Mouse (Mus musculus): ENCODE measurements around the gene Hmcn1. TPM values are rescaled to one million over a fixed set of nuclear protein-coding genes. Genes with fewer than 3 reads are reported as not detected.
A peak's percentile ranks its signal among the peaks of the same experiment; 100 is the strongest.

The Hmcn1 gene
- total RNA-seq, 2 experiments from 2014 or later = 3.5 to 5.4 TPM

DNA sequence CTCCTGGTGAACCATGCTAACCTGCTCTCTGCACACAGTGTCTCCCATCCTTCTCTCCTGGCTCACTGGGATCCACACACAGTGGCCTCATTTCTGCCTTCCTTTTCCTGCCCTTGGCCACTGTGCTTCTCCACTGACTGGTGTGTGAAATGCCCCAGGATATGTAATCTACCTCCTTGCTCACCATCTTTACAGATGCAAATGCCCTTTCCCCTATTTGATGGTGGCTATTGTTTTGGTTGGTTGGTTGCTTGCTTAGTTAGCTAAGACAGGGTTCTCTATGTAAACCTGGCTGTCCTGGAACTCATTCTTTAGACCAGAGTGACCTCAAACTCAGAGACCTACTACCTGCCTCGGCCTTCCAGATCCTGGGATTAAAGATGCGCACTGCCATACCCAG, 187.8 kb downstream of the Hmcn1 start:
- intact Hi-C loops (cut with DNase I) = no loop called here
- no peak for DNase-seq (ENCODE audit: low spot score in 2 of 2)

- intact Hi-C loops (cut with DNase I) = no loop called here
- DNase-seq (ENCODE audit: low spot score in 2 of 2) = no peak
Observed at GRCm38 (mm10) chr1:150804235-150805099, 188.8 kb downstream of the Hmcn1 start.

DNA sequence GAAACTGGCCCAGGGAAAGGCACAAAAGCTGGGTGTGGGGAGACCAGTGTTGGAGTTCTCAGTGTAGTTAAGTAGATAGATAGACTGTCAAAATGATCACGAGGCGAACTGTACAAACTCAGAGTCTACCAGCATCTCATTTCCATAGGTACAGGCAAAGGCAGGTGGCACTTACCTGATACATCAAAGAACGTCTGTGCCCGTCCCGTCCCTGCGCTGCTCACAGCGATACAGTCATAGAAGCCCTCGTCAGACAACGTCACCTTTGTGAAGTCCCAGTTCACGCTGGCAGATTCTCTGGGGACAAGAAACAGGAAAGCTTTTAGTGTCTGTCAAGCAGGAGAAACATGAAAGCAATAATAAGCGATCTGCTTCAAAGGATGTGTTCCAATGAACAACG, 190.6 kb downstream of the Hmcn1 start:
- DNase-seq (ENCODE audit: low spot score in 2 of 2) = no peak

GRCm38 (mm10) chr1:150800611-150801263, 192.5 kb downstream of the Hmcn1 start:
- no peak for DNase-seq (ENCODE audit: low spot score in 2 of 2)
- intact Hi-C loops (cut with DNase I) = no loop called here

More for the DNA sequence above, 190.6 kb downstream of the Hmcn1 start:
- intact Hi-C loops (cut with DNase I) = no loop called here

- intact Hi-C loops (cut with DNase I) = no loop called here
- DNase-seq (ENCODE audit: low spot score in 2 of 2) = no peak
Observed at GRCm38 (mm10) chr1:150798651-150799050, 194.6 kb downstream of the Hmcn1 start.

DNA sequence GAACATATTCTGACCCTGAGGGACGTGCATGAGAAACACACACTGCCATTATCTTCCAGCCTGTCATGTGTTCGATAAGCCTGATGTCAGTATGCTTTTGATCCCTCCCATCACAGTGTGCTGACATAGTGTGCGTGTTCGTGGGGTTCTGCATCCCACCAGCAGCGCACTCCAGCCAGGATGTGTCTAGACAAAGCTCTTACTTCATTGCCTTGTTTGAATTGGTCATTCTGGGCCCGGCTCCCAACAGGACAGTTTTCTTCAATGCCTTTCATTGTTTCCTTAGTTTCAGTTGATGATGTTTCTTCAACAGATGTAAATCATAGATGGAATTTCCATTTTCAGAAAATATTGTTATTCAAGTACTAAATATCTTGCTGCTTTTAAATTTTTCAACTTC, 206.5 kb downstream of the Hmcn1 start:
- intact Hi-C loops (cut with DNase I) = no loop called here
- DNase-seq (ENCODE audit: low spot score in 2 of 2) = no peak

DNA sequence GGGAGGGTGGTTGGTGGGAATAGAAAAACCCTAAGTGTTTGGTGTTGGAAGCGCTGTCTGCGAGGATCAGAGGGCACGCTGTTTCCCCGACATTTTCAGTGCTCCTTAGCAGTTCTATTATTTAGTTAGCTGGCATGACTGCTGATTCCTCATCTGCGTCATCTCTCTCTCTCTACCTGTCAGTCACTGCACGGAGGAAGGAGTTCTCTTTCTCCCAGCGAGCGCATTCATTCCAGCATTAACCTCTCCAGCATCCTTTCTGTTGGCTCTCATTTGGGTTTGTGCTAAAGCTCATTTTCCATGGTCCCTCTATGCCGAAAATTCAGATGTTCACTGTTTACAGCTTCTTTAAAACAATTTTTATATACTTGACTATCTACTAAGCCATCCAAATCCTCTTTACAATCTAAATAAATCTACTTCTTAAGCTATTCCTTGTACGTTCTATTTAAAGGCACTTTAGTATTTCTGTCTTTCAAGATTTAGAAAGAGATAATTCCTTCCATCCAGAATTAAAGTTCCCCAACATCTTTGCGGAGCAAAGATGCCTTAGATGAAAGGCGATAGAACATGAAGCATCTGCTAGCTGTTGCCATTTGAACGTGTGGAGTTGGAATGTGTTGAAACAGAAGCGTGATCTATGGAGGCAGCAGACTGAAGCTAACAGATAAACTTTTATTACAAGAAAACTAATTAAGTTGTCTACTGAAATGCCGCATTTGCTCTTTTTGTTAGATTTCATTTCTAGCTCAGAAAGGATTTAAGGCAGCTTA, 210.0 kb downstream of the Hmcn1 start:
- intact Hi-C loops (cut with DNase I) = no loop called here
- DNase-seq (ENCODE audit: low spot score in 2 of 2) = no peak

DNA sequence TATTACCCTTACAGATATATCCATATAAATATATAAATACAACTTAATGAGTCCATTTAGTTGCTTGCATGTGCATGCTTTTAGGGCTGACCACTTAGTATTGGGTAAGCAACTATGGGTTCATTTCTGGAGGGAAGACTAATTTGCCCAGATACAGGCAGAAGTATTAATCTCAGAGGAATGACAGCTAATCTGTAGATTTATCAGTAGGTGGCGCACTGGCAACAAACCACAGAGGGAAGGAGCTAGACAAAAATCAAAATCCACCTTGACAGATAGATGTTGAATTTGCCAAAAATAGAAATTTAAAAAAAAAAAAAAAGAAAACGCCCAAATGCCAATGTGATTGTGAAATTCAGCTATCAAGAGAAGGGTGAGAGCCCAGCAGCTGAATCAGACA, 213.3 kb downstream of the Hmcn1 start:
- DNase-seq (ENCODE audit: low spot score in 2 of 2) = no peak
- intact Hi-C loops (cut with DNase I) = loop anchor here (2.0 to 5.0 kb wide), 2 partner anchors 142 to 229 kb away; no protein-coding TSS in a partner anchor

DNA sequence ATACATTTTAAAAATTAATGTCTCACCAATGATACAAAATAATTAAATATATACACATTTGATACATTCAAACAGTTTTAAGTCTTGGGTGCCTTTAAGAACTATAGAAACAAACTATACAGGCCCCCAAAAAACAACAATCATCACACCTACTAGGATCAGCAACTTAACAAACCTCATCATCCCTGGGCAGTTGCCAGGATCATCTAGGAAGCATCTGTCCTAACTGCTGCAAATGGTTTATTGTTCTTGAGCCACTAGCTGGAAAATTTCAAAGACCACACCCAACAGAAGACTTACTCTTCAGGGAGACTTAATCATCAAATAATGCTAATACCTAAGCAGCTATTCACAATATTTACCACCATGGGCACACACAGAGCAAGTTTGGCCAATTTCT, 216.5 kb downstream of the Hmcn1 start:
- intact Hi-C loops (cut with DNase I) = loop anchor here (5.0 kb wide), 1 partner anchor 146 kb away; no protein-coding TSS in a partner anchor
- DNase-seq (ENCODE audit: low spot score in 2 of 2) = no peak

DNA sequence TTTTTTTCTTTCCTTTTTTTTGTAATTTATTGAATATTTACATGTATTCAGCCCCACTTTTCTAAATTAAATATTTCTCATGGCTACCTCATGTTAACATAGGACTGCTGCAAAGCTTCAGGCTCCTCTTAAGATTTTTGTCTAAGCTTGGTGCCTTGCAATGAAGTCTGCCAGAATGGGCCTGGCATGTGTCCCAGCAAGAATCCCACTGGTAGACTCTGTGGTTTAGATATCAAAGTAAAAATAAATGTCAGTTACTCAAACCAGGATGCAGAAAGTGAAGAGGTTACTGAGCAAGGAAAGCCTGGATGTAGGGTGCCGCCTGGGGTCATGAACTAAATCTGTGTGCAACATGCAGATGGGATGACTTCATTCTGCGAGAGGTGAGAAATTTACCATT, 217.5 kb downstream of the Hmcn1 start:
- intact Hi-C loops (cut with DNase I) = loop anchor here (5.0 kb wide), 1 partner anchor 147 kb away; no protein-coding TSS in a partner anchor
- DNase-seq (ENCODE audit: low spot score in 2 of 2) = peak; percentile 23 to 38

GRCm38 (mm10) chr1:150772958-150773357, 220.3 kb downstream of the Hmcn1 start:
- intact Hi-C loops (cut with DNase I) = no loop called here
- no peak for DNase-seq (ENCODE audit: low spot score in 2 of 2)

- intact Hi-C loops (cut with DNase I) = no loop called here
- no peak for DNase-seq (ENCODE audit: low spot score in 2 of 2)
Observed at GRCm38 (mm10) chr1:150770948-150771521, 222.2 kb downstream of the Hmcn1 start.

- intact Hi-C loops (cut with DNase I) = no loop called here
- no peak for DNase-seq (ENCODE audit: low spot score in 2 of 2)
Observed at GRCm38 (mm10) chr1:150769836-150770235, 223.4 kb downstream of the Hmcn1 start.

DNA sequence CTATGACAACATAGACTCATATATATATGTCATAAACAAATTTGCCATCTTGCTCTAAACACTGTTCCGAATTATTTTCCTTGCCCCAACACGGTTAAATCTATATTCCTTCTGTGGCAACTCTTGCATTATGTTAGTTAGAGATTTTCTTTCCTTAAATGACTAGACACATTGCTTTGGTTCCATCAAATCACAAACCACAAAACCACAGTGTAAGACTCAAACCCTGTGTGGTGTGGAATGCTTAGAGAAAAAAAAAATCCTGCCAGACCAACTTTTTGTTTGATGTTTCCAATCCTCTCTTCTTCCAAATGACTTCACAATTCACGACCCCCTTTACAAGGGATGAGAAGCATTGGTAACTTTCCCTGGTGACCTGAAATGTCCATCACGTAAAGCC, 231.6 kb downstream of the Hmcn1 start:
- intact Hi-C loops (cut with DNase I) = no loop called here
- DNase-seq (ENCODE audit: low spot score in 2 of 2) = no peak

DNA sequence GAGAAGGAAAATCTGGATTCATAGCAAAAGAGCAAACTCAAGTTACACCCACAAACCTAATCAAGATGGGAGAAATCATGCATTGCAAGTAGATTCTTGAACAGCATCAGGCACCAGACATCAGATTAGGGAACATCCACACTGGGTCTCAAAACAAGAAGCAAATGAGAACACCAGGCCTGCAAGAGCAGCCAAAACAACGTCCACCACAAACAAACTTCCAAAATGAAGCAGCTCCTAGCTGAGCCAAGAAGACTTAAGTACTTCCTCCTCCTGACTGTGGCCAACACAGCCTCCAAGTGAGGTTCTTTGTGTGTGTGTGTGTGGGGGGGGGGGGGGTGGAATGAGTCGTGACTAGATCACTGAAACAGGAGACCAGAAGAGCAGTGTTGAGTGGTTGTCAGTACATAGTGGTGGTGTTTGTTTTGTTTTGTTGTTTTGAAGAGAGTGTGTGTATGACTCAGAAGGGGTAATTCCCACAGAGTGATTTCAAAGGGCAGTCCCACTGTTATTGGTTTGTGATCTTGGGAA, 232.4 kb downstream of the Hmcn1 start:
- DNase-seq (ENCODE audit: low spot score in 2 of 2) = peak in 1 of 2 experiments; percentile 13
- intact Hi-C loops (cut with DNase I) = no loop called here

GRCm38 (mm10) chr1:150759476-150760079, 233.7 kb downstream of the Hmcn1 start:
- DNase-seq (ENCODE audit: low spot score in 2 of 2) = peak in 1 of 2 experiments; percentile 35

GRCm38 (mm10) chr1:150753920-150754319, 239.3 kb downstream of the Hmcn1 start:
- intact Hi-C loops (cut with DNase I) = no loop called here
- DNase-seq (ENCODE audit: low spot score in 2 of 2) = no peak

More at GRCm38 (mm10) chr1:150759476-150760079, 233.7 kb downstream of the Hmcn1 start:
- intact Hi-C loops (cut with DNase I) = no loop called here

- no peak for DNase-seq (ENCODE audit: low spot score in 2 of 2)
- intact Hi-C loops (cut with DNase I) = no loop called here
Observed at GRCm38 (mm10) chr1:150748783-150749182, 244.5 kb downstream of the Hmcn1 start.

GRCm38 (mm10) chr1:150747771-150748170, 245.5 kb downstream of the Hmcn1 start:
- DNase-seq (ENCODE audit: low spot score in 2 of 2) = no peak
- intact Hi-C loops (cut with DNase I) = no loop called here

All from left cerebral cortex, postnatal 14 days (tissue).